Mouse (Mus musculus) heart, embryonic 15.5 days (tissue): ENCODE data around the gene Tex44. TPM values are rescaled to one million over a fixed set of nuclear protein-coding genes. Genes with fewer than 3 reads are reported as not detected.
A peak's percentile ranks its signal among the peaks of the same experiment; 100 is the strongest.

Experiments used
- ATAC-seq: fragments of 200-750 bp; cut with Nextera tagmentation; replicated peaks from 2 replicates; pipeline ENCODE4 v1.8.0; 2017; ENCODE audit warnings: low read depth, moderate TSS enrichment; ENCODE audit not compliant: insufficient number of reproducible peaks, insufficient read depth, low FRiP score
- H3K27ac ChIP-seq: fragments of 300-500 bp; sonication (generic); 2 replicates; pipeline ENCODE4 v1.5.1; 2015; ENCODE audit warnings: mild to moderate bottlenecking, inconsistent platforms
- H3K27me3 ChIP-seq: fragments of 300-500 bp; sonication (generic); 2 replicates; pipeline ENCODE4 v1.6.1; 2015; ENCODE audit warnings: inconsistent platforms
- H3K36me3 ChIP-seq: fragments of 300-500 bp; sonication (generic); 2 replicates; pipeline ENCODE4 v1.6.1; 2015; ENCODE audit warnings: mild to moderate bottlenecking, inconsistent platforms
- H3K4me1 ChIP-seq: fragments of 300-500 bp; sonication (generic); replicated peaks from 2 replicates; pipeline ENCODE4 v1.6.1; 2015; ENCODE audit warnings: inconsistent platforms
- H3K4me2 ChIP-seq: fragments of 300-500 bp; sonication (generic); 2 replicates; pipeline ENCODE4 v1.6.1; 2015; ENCODE audit warnings: inconsistent platforms, mild to moderate bottlenecking, moderate library complexity
- H3K4me3 ChIP-seq: fragments of 300-500 bp; sonication (generic); 2 replicates; pipeline ENCODE4 v1.5.1; 2015; ENCODE audit warnings: mild to moderate bottlenecking, inconsistent platforms
- H3K9ac ChIP-seq: fragments of 300-500 bp; sonication (generic); 2 replicates; pipeline ENCODE4 v1.6.1; 2015; ENCODE audit warnings: mild to moderate bottlenecking, inconsistent platforms
- H3K9me3 ChIP-seq: fragments of 300-500 bp; sonication (generic); replicated peaks from 2 replicates; pipeline ENCODE4 v1.6.1; 2016; ENCODE audit warnings: inconsistent platforms
- WGBS: fragments of 180-500 bp; shearing (Covaris S2); methylation state at CpG from one replicate; pipeline ENCODE4 v1.1.7; 2015; ENCODE audit warnings: mixed read lengths; 5-methylcytosine and 5-hydroxymethylcytosine counted together
- polyA plus RNA-seq: library from polyadenylated mRNA; unstranded; fragments of >200 nt; fragmentation: Nextera tagmentation; extraction: Ambion mirVana; gene quantifications from 2 replicates; pipeline ENCODE4 v1.2.1, GENCODE M21; 2015

The Tex44 gene
- polyA plus RNA-seq, result not detected in 2 replicates

DNA sequence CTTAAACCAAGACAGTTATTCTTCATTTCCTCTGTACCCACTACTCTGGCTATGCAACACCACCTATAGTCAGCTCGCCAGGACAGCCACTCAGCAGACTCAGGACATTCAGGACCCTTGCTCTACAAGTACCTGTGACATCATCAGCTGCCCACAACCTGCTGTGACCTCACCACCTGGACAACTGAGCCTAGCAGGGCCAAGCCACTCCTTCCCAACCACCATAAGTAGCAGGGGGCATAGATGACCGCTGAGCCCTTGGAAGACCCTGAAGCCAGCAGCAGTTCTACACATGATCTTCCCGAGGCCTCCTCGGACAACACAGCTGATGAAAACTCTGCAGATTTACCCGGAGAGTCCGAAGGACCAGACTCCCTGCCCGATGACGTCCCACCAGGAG, at the start of gene Tex44, which contains the start of gene Nmur1:
Tex44 (plus strand) TSS at position 202 of the 400 bp plus-strand sequence.
Nmur1 (minus strand) TSS at position 101 of the 400 bp plus-strand sequence.
- Histone ChIP-seq H3K4me1 (peaks cover 6% of the 10 kb centered on the region), H3K27ac (no peak within 1 kb of the TSS), H3K4me2 (no peak within 1 kb of the TSS), H3K4me3 (no peak within 1 kb of the TSS), H3K36me3 (no peaks in the 10 kb centered on the region), H3K9ac (no peak within 1 kb of the TSS), H3K9me3 (no peaks in the 10 kb centered on the region), H3K27me3 (no peaks in the 10 kb centered on the region)
- ATAC-seq, result no peak
- WGBS, result 87% methylated on average over 8 of the region's 8 CpGs

DNA sequence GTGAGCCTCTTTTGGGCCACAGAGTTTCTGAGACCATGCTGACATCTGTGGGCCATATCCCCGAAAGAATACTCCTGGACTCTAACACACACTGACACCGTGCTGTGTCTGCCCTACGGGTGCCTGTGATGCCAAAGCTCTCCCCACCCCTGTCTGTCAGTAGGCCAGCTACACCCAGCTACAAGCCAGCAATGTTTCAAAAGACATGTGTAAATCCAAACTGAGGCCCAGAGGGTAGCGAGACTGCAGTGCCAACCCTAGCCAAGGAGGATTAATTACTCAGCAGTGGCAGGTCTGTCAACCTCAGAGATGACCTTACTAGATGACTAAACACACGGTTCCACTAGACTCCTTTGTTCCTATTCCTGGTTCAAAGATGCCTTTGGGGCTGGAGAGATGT, 49.8 kb upstream of the Tex44 start:
- Histone ChIP-seq H3K27ac (no peak overlapping the region; the same call in 1 of the 2 replicates), H3K9me3 (no peaks in the 10 kb centered on the region), H3K4me2 (no peak overlapping the region), H3K36me3 (no peaks in the 10 kb centered on the region), H3K27me3 (no peaks in the 10 kb centered on the region), H3K9ac (no peak overlapping the region), H3K4me3 (no peak overlapping the region), H3K4me1 (peaks cover 41% of the 10 kb centered on the region)
- WGBS, result 73% methylated on average over 5 of the region's 5 CpGs
- ATAC-seq, result no peak

DNA sequence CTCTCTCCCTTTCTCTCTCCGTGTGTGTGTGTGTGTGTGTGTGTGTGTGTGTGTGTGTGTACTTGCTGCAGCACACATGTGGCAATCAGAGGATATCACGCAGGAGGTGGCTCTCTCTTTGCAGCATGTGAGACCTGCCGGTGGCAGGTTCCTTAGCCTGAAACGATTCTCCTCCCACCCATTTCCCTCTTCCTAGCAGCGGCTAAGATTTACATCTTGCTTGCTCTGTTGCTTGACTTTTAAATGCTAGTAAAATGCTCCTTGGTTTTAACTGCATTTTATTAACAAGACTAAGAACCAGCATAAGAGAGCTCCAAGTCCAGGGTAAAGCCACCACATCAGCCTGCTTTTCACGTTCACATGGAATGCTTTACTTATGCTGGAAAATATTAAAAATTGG, 47.5 kb upstream of the Tex44 start:
- no peak overlapping the region for H3K9ac ChIP-seq
- H3K4me2 ChIP-seq, result peak overlapping the region; percentile 48
- peak overlapping the region; percentile 81 for H3K27ac ChIP-seq
- H3K4me1 ChIP-seq, result peaks cover 41% of the 10 kb centered on the region
- H3K4me3 ChIP-seq, result no peak overlapping the region
- no peaks in the 10 kb centered on the region for H3K36me3 ChIP-seq
- WGBS, result 25% methylated on average over 6 of the region's 6 CpGs
- no peaks in the 10 kb centered on the region for H3K9me3 ChIP-seq
- H3K27me3 ChIP-seq, result no peaks in the 10 kb centered on the region
- ATAC-seq, result no peak

DNA sequence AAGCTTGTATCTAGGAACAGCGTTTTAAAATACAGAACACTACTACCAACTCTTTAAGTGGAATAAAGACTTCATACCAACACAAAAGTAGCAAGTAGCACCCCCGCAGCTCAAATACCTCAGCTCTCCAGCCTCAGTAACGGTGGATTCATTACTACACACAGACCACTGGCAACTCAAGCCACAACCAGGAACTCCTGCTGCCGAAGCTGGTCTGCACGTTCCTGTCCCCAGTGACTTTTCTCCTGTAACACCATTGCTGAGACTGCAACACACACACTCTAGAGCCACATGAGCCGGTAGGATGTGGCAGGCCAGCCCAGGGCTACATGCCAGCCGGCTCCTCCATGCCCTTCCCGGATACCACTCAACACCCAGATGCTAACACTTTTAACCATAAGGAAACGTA, 47.0 kb upstream of the Tex44 start:
- ATAC-seq, result no peak; the same call in 1 of the 2 replicates
- Histone ChIP-seq H3K27me3 (no peaks in the 10 kb centered on the region), H3K4me3 (0 out of 2 replicates have a peak overlapping the region, but pooled peaks have one; percentile 20), H3K27ac (peak overlapping the region; percentile 81), H3K36me3 (no peaks in the 10 kb centered on the region), H3K4me2 (peak overlapping the region; percentile 48), H3K4me1 (peaks cover 41% of the 10 kb centered on the region), H3K9ac (no peak overlapping the region), H3K9me3 (no peaks in the 10 kb centered on the region)
- 27% methylated on average over 9 of the region's 9 CpGs for WGBS

DNA sequence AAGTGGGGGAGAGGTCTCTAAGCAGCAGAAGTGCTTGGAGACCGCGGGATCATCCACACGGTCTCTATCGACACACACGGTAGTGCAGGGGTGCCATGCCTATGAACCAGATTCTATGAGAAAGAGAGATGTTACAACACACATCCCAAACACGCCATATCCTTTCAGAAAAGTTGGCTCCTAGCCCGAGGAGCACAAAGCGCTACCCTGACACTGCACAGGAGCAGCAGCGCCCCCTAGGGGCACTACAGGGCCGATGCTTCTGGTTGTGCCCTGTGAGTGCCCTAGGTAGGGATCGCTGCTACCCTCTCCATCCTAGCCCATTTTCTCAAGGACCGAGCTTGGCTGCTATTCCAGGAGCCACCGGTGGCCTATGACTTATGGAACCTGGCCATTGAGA, 45.1 kb upstream of the Tex44 start:
- no peaks in the 10 kb centered on the region for H3K36me3 ChIP-seq
- ATAC-seq, result no peak; the same call in 1 of the 2 replicates
- no peak overlapping the region; the same call in 1 of the 2 replicates for H3K4me3 ChIP-seq
- peaks cover 39% of the 10 kb centered on the region for H3K4me1 ChIP-seq
- no peaks in the 10 kb centered on the region for H3K27me3 ChIP-seq
- H3K9ac ChIP-seq, result no peak overlapping the region
- peak overlapping the region; percentile 39 for H3K4me2 ChIP-seq
- WGBS, result 18% methylated on average over 13 of the region's 13 CpGs
- no peaks in the 10 kb centered on the region for H3K9me3 ChIP-seq
- no peak overlapping the region for H3K27ac ChIP-seq

DNA sequence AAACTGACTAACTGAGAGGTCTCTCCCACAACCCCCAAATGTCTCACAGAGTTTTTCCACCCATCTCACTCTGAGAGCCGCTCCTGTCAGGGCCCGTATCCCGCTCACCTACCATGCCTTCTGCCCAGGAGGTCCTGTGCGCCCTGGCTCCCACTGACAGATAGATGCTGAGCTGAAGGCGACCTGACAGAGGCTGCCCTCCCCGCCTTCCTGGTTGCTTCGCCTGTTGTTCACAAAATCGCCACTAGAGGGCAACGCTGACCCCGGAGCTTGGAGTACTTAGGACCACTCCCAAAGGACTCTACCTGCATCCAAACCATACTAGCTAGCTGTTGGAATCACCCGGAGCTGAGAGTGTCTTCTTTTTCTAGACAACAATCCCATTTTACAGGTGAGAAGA, 36.9 kb upstream of the Tex44 start:
- no peaks in the 10 kb centered on the region for H3K4me1 ChIP-seq
- 3% methylated on average over 11 of the region's 11 CpGs for WGBS
- H3K36me3 ChIP-seq, result no peaks in the 10 kb centered on the region
- no peaks in the 10 kb centered on the region for H3K9me3 ChIP-seq
- no peak overlapping the region for H3K4me2 ChIP-seq
- no peak overlapping the region for H3K9ac ChIP-seq
- no peak for ATAC-seq
- H3K27ac ChIP-seq, result no peak overlapping the region
- H3K27me3 ChIP-seq, result no peaks in the 10 kb centered on the region
- no peak overlapping the region for H3K4me3 ChIP-seq

DNA sequence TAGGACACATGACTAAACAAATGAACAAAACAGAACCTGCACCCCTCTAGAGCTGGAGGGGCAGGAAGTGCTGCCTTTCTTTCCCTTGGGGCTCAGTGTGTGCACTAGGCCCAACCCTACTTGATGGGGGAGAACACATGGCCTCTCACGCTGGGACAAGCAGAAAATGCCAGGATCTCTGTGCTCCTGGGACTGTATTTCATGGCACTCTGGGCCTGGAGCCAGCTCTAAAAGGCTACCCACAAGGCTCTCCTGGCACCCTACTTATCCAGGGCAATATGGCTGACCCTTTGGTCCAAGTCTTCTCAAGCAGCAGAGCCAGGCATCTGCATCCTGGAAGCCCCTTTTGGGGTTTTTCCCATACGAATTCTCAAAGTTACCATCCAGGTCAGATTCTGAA, 34.7 kb upstream of the Tex44 start:
- no peak overlapping the region for H3K4me2 ChIP-seq
- 64% methylated on average over 2 of the region's 2 CpGs for WGBS
- H3K27me3 ChIP-seq, result no peaks in the 10 kb centered on the region
- no peak for ATAC-seq
- H3K9me3 ChIP-seq, result no peaks in the 10 kb centered on the region
- no peak overlapping the region for H3K4me3 ChIP-seq
- no peak overlapping the region for H3K27ac ChIP-seq
- no peaks in the 10 kb centered on the region for H3K36me3 ChIP-seq
- no peak overlapping the region for H3K9ac ChIP-seq
- H3K4me1 ChIP-seq, result no peaks in the 10 kb centered on the region

DNA sequence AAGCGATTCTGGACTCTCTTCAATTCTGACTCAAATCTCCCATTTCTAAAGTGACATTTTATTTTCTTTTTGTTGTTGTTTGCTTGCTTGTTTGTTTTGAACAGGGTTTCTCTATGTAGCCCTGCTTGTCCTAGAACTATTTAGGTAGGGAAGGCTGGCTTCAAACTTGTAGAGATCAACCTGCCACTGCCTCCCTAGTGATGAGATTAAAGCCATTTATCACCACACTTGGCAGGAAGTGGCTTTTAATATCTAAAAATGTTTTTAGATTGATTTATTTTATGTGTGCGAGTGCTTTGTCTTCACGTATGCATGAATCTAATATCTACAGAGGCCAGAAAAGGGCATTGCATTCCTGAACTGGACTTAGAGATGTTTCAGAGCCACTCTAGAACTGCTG, 32.9 kb upstream of the Tex44 start:
- no peaks in the 10 kb centered on the region for H3K9me3 ChIP-seq
- no peak overlapping the region for H3K4me3 ChIP-seq
- ATAC-seq, result no peak
- H3K4me1 ChIP-seq, result no peaks in the 10 kb centered on the region
- no peak overlapping the region for H3K4me2 ChIP-seq
- no peaks in the 10 kb centered on the region for H3K36me3 ChIP-seq
- no peaks in the 10 kb centered on the region for H3K27me3 ChIP-seq
- WGBS, result 47% methylated on average over 3 of the region's 3 CpGs
- H3K27ac ChIP-seq, result no peak overlapping the region
- no peak overlapping the region for H3K9ac ChIP-seq

DNA sequence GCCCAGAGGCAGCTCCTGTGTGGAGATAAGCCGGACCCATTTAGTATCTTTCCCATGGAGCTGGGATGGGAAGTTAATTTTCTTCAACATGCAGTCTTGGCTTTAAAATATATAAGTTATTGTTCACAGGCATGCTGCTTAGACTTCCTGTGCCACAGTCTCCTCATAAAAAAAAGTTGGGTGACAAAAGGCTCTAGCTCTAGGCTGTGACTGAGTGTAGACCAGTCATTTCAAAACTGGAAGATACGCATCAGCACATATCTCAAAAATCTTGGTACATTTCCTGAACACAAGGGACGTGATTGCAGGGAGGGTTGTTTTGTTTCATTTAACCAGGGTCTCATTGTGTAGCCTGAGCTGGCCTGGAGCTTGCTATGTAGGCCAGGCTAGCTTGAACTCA, 31.9 kb upstream of the Tex44 start:
- H3K4me2 ChIP-seq, result no peak overlapping the region
- H3K9me3 ChIP-seq, result no peaks in the 10 kb centered on the region
- H3K27ac ChIP-seq, result no peak overlapping the region
- no peak overlapping the region for H3K9ac ChIP-seq
- no peaks in the 10 kb centered on the region for H3K27me3 ChIP-seq
- H3K4me3 ChIP-seq, result no peak overlapping the region
- H3K4me1 ChIP-seq, result no peaks in the 10 kb centered on the region
- no peak for ATAC-seq
- H3K36me3 ChIP-seq, result no peaks in the 10 kb centered on the region
- WGBS, result 72% methylated on average over 3 of the region's 3 CpGs

DNA sequence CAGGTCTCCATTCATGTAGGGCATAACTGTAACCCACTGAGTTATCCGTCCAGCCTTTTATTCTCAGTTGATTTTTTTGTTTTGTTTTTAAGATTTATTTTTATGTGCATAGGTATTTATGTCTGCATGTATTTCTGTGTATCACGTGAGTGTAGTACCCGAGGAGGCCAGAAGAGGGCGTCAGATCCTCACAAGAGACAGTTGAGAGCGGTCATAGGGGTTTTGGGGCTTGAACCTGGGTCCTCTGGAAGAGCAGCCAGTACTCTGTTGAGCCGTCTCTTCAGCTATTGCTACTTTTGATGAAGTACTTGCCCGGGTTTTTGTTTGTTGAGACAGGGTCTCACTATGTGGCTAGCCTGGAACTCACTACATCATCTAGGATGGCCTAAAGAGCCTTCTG, 30.2 kb upstream of the Tex44 start:
- H3K36me3 ChIP-seq, result no peaks in the 10 kb centered on the region
- ATAC-seq, result no peak
- no peak overlapping the region for H3K4me3 ChIP-seq
- H3K4me2 ChIP-seq, result no peak overlapping the region
- H3K27ac ChIP-seq, result no peak overlapping the region
- no peaks in the 10 kb centered on the region for H3K9me3 ChIP-seq
- H3K27me3 ChIP-seq, result no peaks in the 10 kb centered on the region
- no peak overlapping the region for H3K9ac ChIP-seq
- 69% methylated on average over 7 of the region's 7 CpGs for WGBS
- H3K4me1 ChIP-seq, result no peaks in the 10 kb centered on the region

DNA sequence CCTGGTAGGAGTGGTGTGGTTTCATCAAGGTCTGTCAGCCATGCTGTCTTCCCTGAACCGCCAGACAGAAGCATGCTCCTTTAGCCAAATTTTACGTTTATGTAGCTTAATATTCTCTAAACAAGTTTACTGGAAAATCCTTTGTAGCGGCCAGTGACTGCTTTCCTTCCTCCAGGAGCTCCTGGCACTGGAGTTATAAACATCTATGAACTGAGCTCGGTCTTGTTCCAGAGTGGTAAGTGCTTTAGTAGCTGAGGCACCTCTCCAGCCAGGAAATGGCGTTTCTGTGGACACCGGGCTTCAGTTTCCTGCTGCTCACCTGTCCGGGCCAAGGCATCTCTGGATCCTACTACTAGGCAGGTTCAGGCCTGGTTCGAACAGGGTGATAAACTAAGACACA, 28.5 kb upstream of the Tex44 start:
- H3K4me3 ChIP-seq, result no peak overlapping the region
- H3K4me2 ChIP-seq, result no peak overlapping the region
- H3K9me3 ChIP-seq, result no peaks in the 10 kb centered on the region
- H3K27ac ChIP-seq, result no peak overlapping the region
- no peak for ATAC-seq
- H3K4me1 ChIP-seq, result no peaks in the 10 kb centered on the region
- H3K27me3 ChIP-seq, result no peaks in the 10 kb centered on the region
- H3K9ac ChIP-seq, result no peak overlapping the region
- WGBS, result 74% methylated on average over 8 of the region's 8 CpGs
- H3K36me3 ChIP-seq, result no peaks in the 10 kb centered on the region

DNA sequence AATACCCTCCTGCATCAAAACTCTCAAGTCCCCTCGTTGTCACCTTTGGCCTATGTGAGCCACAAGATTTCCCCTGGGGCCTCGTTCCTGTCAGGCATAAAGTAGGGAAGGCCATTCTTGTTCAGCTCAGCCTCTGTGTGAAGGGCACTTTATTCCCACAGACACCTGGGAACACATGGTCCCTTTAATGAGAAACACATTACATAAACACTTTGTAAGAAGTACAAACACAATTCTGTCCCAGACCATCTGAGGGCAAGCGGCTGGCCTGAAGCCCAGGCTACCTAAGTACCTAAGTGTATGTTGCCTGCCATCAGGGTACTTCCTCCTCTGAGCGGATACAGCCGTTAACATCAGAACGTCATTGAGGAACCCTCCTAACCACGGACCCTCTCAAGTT, 27.9 kb upstream of the Tex44 start:
- 0 out of 2 replicates have a peak, but pooled peaks cover under 1% of the 10 kb centered on the region for H3K4me1 ChIP-seq
- H3K4me2 ChIP-seq, result no peak overlapping the region
- no peaks in the 10 kb centered on the region for H3K9me3 ChIP-seq
- ATAC-seq, result no peak
- WGBS, result 48% methylated on average over 7 of the region's 7 CpGs
- no peak overlapping the region for H3K9ac ChIP-seq
- no peak overlapping the region for H3K27ac ChIP-seq
- no peak overlapping the region for H3K4me3 ChIP-seq
- H3K27me3 ChIP-seq, result no peaks in the 10 kb centered on the region
- H3K36me3 ChIP-seq, result no peaks in the 10 kb centered on the region
